Mouse (Mus musculus) myocyte (in vitro differentiated cells): ENCODE measurements around the gene Arl6. TPM values are rescaled to one million over a fixed set of nuclear protein-coding genes. Genes with fewer than 3 reads are reported as not detected.

Source experiments
- H3K27me3 ChIP-seq: one replicate; pipeline ENCODE4 v1.6.1; 2011; ENCODE audit not compliant: control insufficient read depth, insufficient read depth, insufficient read length
- H3K36me3 ChIP-seq: one replicate; pipeline ENCODE4 v1.6.1; 2011; ENCODE audit not compliant: control insufficient read depth, insufficient read depth
- H3K4me2 ChIP-seq: one replicate; pipeline ENCODE4 v1.6.1; 2011; ENCODE audit warnings: low read depth, control low read depth
- H3K4me3 ChIP-seq: one replicate; pipeline ENCODE4 v1.5.1; 2011; ENCODE audit warnings: mild to moderate bottlenecking, control low read depth, moderate library complexity
- H3K79me2 ChIP-seq: one replicate; pipeline ENCODE4 v1.6.1; 2011; ENCODE audit not compliant: control insufficient read depth, insufficient read depth
- H3ac ChIP-seq: one replicate; pipeline ENCODE4 v1.6.1; 2011; ENCODE audit not compliant: control insufficient read depth, insufficient read length
- MYOG ChIP-seq, 3 experiments: IDR thresholded peaks; one replicate each; pipeline ENCODE4 v1.6.1; 2011; ENCODE audit warnings: control low read depth in 2 of 3, low read depth in 2 of 3, mild to moderate bottlenecking in 2 of 3; ENCODE audit not compliant: insufficient read length in 2 of 3, control insufficient read depth in 1 of 3, insufficient read depth in 1 of 3
- POLR2AphosphoS2 ChIP-seq: IDR thresholded peaks from one replicate; pipeline ENCODE4 v1.6.1; 2011; ENCODE audit warnings: low read depth, control low read depth; ENCODE audit not compliant: insufficient read length
- REST ChIP-seq: IDR thresholded peaks from one replicate; pipeline ENCODE4 v1.6.1; 2011; ENCODE audit warnings: mild to moderate bottlenecking, control low read depth, moderate library complexity; ENCODE audit not compliant: insufficient read depth, insufficient read length
- polyA plus RNA-seq: library from polyadenylated mRNA; unstranded; fragments of >200 nt; fragmentation: generic; extraction: Trizol; gene quantifications from one replicate; pipeline ENCODE4 v1.2.1, GENCODE M21; 2012; ENCODE audit warnings: missing spikeins

Arl6 gene
- polyA plus RNA-seq, 1 experiment: 6.4 TPM

DNA sequence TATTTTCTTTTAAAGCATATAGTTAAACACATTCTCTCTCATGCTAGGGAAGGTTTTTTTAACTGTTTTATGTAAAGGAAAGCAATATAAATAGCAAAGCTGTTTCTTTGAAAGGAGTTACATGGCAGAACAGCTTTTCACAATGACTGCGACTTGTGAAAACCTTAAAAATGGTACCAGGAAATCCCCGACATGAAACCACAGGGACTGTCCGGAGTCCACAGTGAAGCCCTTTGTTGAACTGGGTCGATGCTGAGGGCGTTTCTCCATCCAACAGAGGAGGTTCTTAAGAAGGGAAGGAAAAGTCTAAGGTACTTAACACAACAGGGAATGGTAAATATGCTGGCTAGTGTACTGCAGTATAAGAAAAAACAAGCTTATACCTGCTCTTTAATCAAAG, 75.2 kb downstream of the Arl6 start:
- Histone ChIP-seq H3ac (no peak overlapping the region), H3K36me3 (no peaks in the 10 kb centered on the region), H3K27me3 (no peaks in the 10 kb centered on the region), H3K79me2 (no peaks in the 10 kb centered on the region), H3K4me3 (no peak overlapping the region), H3K4me2 (no peak overlapping the region)
- TF ChIP-seq REST (no peak), POLR2AphosphoS2 (no peak), MYOG (IDR thresholded peaks at IDR 0.05; ENCODE audit: control insufficient read depth in 1 of 3, insufficient read depth in 1 of 3, insufficient read length in 2 of 3, low read depth in 2 of 3) (no peak)

Other genes starting within 250 kb of the Arl6 start
- not detected for gene Gabrr3, start 232.1 kb downstream of the Arl6 start, polyA plus RNA-seq
- 20.8 TPM for gene Riox2, start 167.6 kb downstream of the Arl6 start, polyA plus RNA-seq
- 1.0 TPM for gene Crybg3, start 38.4 kb downstream of the Arl6 start, polyA plus RNA-seq